Mouse (Mus musculus) embryonic stem cell, embryonic (primary cell): ENCODE results near the gene Phactr4.

Source experiments
- CTCF ChIA-PET, 4 experiments: fragments of 300-600 bp in 2 of 4; fragments of 350-600 bp in 2 of 4; sonication (Branson Sonifier 250); formaldehyde crosslinking; loops; one replicate each; lab custom pipeline; 2022; ENCODE audit warnings: inconsistent platforms in 2 of 4; lab: Charles Lee
- POLR2A ChIA-PET, 4 experiments: fragments of 300-600 bp in 2 of 4; fragments of 350-600 bp in 2 of 4; sonication (Branson Sonifier 250); formaldehyde crosslinking; loops; one replicate each; lab custom pipeline; 2022; ENCODE audit warnings: antibody characterized with exemption in 4 of 4, inconsistent platforms in 1 of 4; lab: Charles Lee

Phactr4 gene

GRCm38 (mm10) chr4:132427493-132427892 is 5.2 kb upstream of the Phactr4 start:
- CTCF ChIA-PET, result no interaction called here
- POLR2A ChIA-PET, result interaction anchor here in 2 of 4 experiments (0.5 to 1.1 kb wide), 3 partner anchors 72 to 201 kb away, joined by 3 to 4 read pairs (median 3); no protein-coding TSS in a partner anchor

GRCm38 (mm10) chr4:132426021-132426420 is 3.7 kb upstream of the Phactr4 start:
- POLR2A ChIA-PET, result interaction anchor here in 2 of 4 experiments (0.9 to 2.0 kb wide), 8 partner anchors 14 to 128 kb away, joined by 3 to 5 read pairs (median 4); partner anchors contain the start of gene Sesn2 (in 2 of the 2)
- CTCF ChIA-PET, result no interaction called here

GRCm38 (mm10) chr4:132424765-132425164 is 2.5 kb upstream of the Phactr4 start:
- POLR2A ChIA-PET, result interaction anchor here in 3 of 4 experiments (0.6 to 2.0 kb wide), 4 partner anchors 32 to 90 kb away, joined by 3 to 5 read pairs (median 4); partner anchors contain the start of gene Sesn2 (in 1 of the 3)
- CTCF ChIA-PET, result interaction anchor here in 1 of 4 experiments (0.6 kb wide), 1 partner anchor 382 kb away, joined by 4 read pairs; no protein-coding TSS in a partner anchor

- ChIA-PET POLR2A (interaction anchor here (0.6 to 3.0 kb wide), 25 partner anchors 8 to 1901 kb away, joined by 3 to 27 read pairs (median 5); partner anchors contain the start of gene Sesn2 (in 1 of the 4)), CTCF (interaction anchor here in 2 of 4 experiments (0.5 to 0.7 kb wide), 4 partner anchors 58 to 326 kb away, joined by 3 to 4 read pairs (median 3); no protein-coding TSS in a partner anchor)
These were observed 750 bp downstream of the Phactr4 start for GRCm38 (mm10) chr4:132421556-132421922.

GRCm38 (mm10) chr4:132420471-132420870 is 1.8 kb downstream of the Phactr4 start:
- ChIA-PET CTCF (interaction anchor here in 2 of 4 experiments (0.8 to 1.3 kb wide), 3 partner anchors 8 to 32 kb away, joined by 3 read pairs; no protein-coding TSS in a partner anchor), POLR2A (interaction anchor here in 3 of 4 experiments (0.7 to 3.0 kb wide), 30 partner anchors 9 to 154 kb away, joined by 3 to 27 read pairs (median 4); partner anchors contain the start of genes Rcc1 (in 2 of the 3) and Taf12 (in 1 of the 3))

GRCm38 (mm10) chr4:132415966-132416365 is 6.3 kb downstream of the Phactr4 start:
- POLR2A ChIA-PET, result interaction anchor here in 3 of 4 experiments (0.5 to 2.9 kb wide), 16 partner anchors 9 to 146 kb away, joined by 3 to 11 read pairs (median 4); partner anchors contain the start of genes Rcc1 (in 1 of the 3) and Sesn2 (in 1 of the 3)
- CTCF ChIA-PET, result interaction anchor here in 1 of 4 experiments (1.0 to 1.7 kb wide), 2 partner anchors 48 to 99 kb away, joined by 3 read pairs; partner anchors contain the start of gene Med18

GRCm38 (mm10) chr4:132413257-132413656 is 9.0 kb downstream of the Phactr4 start:
- ChIA-PET CTCF (interaction anchor here in 1 of 4 experiments (2.2 kb wide), 1 partner anchor 102 kb away, joined by 20 read pairs; no protein-coding TSS in a partner anchor), POLR2A (interaction anchor here in 2 of 4 experiments (0.6 to 2.0 kb wide), 7 partner anchors 11 to 794 kb away, joined by 3 to 23 read pairs (median 4); no protein-coding TSS in a partner anchor)

GRCm38 (mm10) chr4:132411322-132412094 is 10.8 kb downstream of the Phactr4 start:
- POLR2A ChIA-PET, result interaction anchor here (0.7 to 2.0 kb wide), 30 partner anchors 8 to 376 kb away, joined by 3 to 23 read pairs (median 4); partner anchors contain the start of gene Sesn2 (in 2 of the 4)
- CTCF ChIA-PET, result interaction anchor here (0.5 to 2.2 kb wide), 32 partner anchors 8 to 538 kb away, joined by 3 to 20 read pairs (median 3); partner anchors contain the start of gene Srsf4 (in 1 of the 4)

GRCm38 (mm10) chr4:132409587-132410229 is 12.6 kb downstream of the Phactr4 start:
- POLR2A ChIA-PET, result interaction anchor here in 3 of 4 experiments (0.6 to 1.9 kb wide), 5 partner anchors 11 to 322 kb away, joined by 3 to 7 read pairs (median 3); no protein-coding TSS in a partner anchor
- CTCF ChIA-PET, result interaction anchor here in 2 of 4 experiments (0.6 to 0.9 kb wide), 2 partner anchors 103 to 118 kb away, joined by 3 to 7 read pairs; no protein-coding TSS in a partner anchor

- ChIA-PET POLR2A (interaction anchor here in 3 of 4 experiments (0.6 to 3.8 kb wide), 25 partner anchors 9 to 671 kb away, joined by 3 to 14 read pairs (median 4); partner anchors contain the start of genes Rcc1 (in 2 of the 3) and Sesn2 (in 1 of the 3)), CTCF (interaction anchor here (0.6 to 1.1 kb wide), 6 partner anchors 11 to 192 kb away, joined by 3 to 7 read pairs (median 3); no protein-coding TSS in a partner anchor)
These were observed 15.7 kb downstream of the Phactr4 start for GRCm38 (mm10) chr4:132406393-132407189.

GRCm38 (mm10) chr4:132404588-132404987 is 17.7 kb downstream of the Phactr4 start:
- POLR2A ChIA-PET, result interaction anchor here in 2 of 4 experiments (0.6 to 3.8 kb wide), 11 partner anchors 8 to 111 kb away, joined by 3 to 14 read pairs (median 3); partner anchors contain the start of gene Sesn2 (in 1 of the 2)

GRCm38 (mm10) chr4:132403063-132403660 is 19.1 kb downstream of the Phactr4 start:
- POLR2A ChIA-PET, result interaction anchor here in 2 of 4 experiments (0.7 to 1.2 kb wide), 3 partner anchors 9 to 49 kb away, joined by 3 read pairs; partner anchors contain the start of gene Rcc1 (in 1 of the 2)
- CTCF ChIA-PET, result interaction anchor here in 1 of 4 experiments (1.4 kb wide), 1 partner anchor 9 kb away, joined by 3 read pairs; no protein-coding TSS in a partner anchor

More at GRCm38 (mm10) chr4:132404588-132404987, 17.7 kb downstream of the Phactr4 start:
- CTCF ChIA-PET, result interaction anchor here in 1 of 4 experiments (0.6 kb wide), 1 partner anchor 17 kb away, joined by 3 read pairs; no protein-coding TSS in a partner anchor

- ChIA-PET CTCF (interaction anchor here in 2 of 4 experiments (0.6 to 1.3 kb wide), 3 partner anchors 11 to 1741 kb away, joined by 3 to 5 read pairs (median 3); no protein-coding TSS in a partner anchor), POLR2A (interaction anchor here (0.5 to 2.5 kb wide), 10 partner anchors 14 to 1439 kb away, joined by 3 to 13 read pairs (median 4); partner anchors contain the start of genes Rcc1 (in 2 of the 4) and Ppp1r8 (in 1 of the 4))
These were observed 21.3 kb downstream of the Phactr4 start for GRCm38 (mm10) chr4:132401016-132401415.

- POLR2A ChIA-PET, result interaction anchor here in 2 of 4 experiments (1.1 to 1.9 kb wide), 7 partner anchors 17 to 115 kb away, joined by 3 to 7 read pairs (median 4); partner anchors contain the start of genes Med18 (in 1 of the 2) and Rcc1 (in 1 of the 2)
These were observed 23.4 kb downstream of the Phactr4 start for GRCm38 (mm10) chr4:132398863-132399262.

GRCm38 (mm10) chr4:132398045-132398774 is 24.1 kb downstream of the Phactr4 start:
- POLR2A ChIA-PET, result interaction anchor here (0.6 to 2.8 kb wide), 43 partner anchors 8 to 955 kb away, joined by 3 to 10 read pairs (median 3); partner anchors contain the start of genes Med18 (in 1 of the 4), Ppp1r8 (in 1 of the 4), Rcc1 (in 1 of the 4) and Sesn2 (in 1 of the 4)
- CTCF ChIA-PET, result interaction anchor here (0.6 to 1.6 kb wide), 5 partner anchors 14 to 425 kb away, joined by 3 to 8 read pairs (median 5); no protein-coding TSS in a partner anchor

More at GRCm38 (mm10) chr4:132398863-132399262, 23.4 kb downstream of the Phactr4 start:
- CTCF ChIA-PET, result interaction anchor here in 2 of 4 experiments (0.7 to 1.2 kb wide), 2 partner anchors 13 to 20 kb away, joined by 5 to 7 read pairs; no protein-coding TSS in a partner anchor
